Mouse (Mus musculus) C2C12 (cell line): ENCODE measurements around the gene Nup43. TPM values are rescaled to one million over a fixed set of nuclear protein-coding genes. Genes with fewer than 3 reads are reported as not detected.

Source experiments
- H3K27me3 ChIP-seq: one replicate; pipeline ENCODE4 v1.6.1; 2011; ENCODE audit not compliant: control insufficient read depth, insufficient read depth, insufficient read length
- H3K36me3 ChIP-seq: one replicate; pipeline ENCODE4 v1.6.1; 2011; ENCODE audit not compliant: control insufficient read depth, insufficient read depth
- H3K4me3 ChIP-seq: one replicate; pipeline ENCODE4 v1.5.1; 2011; ENCODE audit warnings: mild to moderate bottlenecking, control low read depth; ENCODE audit not compliant: poor library complexity, insufficient read depth, severe bottlenecking
- H3K79me2 ChIP-seq: one replicate; pipeline ENCODE4 v1.6.1; 2011; ENCODE audit not compliant: control insufficient read depth, insufficient read depth
- H3K79me3 ChIP-seq: one replicate; pipeline ENCODE4 v1.6.1; 2011; ENCODE audit warnings: low read depth, control low read depth
- H3ac ChIP-seq: one replicate; pipeline ENCODE3; 2011; ENCODE audit warnings: low read depth; ENCODE audit not compliant: control insufficient read depth, insufficient read length
- CEBPB ChIP-seq: IDR thresholded peaks from one replicate; pipeline ENCODE4 v1.6.1; 2011; ENCODE audit warnings: low read depth, mild to moderate bottlenecking, control low read depth, moderate library complexity
- CTCF ChIP-seq: IDR thresholded peaks from one replicate; pipeline ENCODE4 v1.5.1; 2011; ENCODE audit not compliant: control insufficient read depth, insufficient read depth, insufficient read length
- FOSL1 ChIP-seq: IDR thresholded peaks from one replicate; pipeline ENCODE4 v1.8.0; 2011; ENCODE audit warnings: mild to moderate bottlenecking, low read length; ENCODE audit not compliant: poor library complexity, insufficient read depth, severe bottlenecking
- MAX ChIP-seq: IDR thresholded peaks from one replicate; pipeline ENCODE4 v1.6.1; 2011; ENCODE audit warnings: mild to moderate bottlenecking, control low read depth
- MYOD1 ChIP-seq: IDR thresholded peaks from one replicate; pipeline ENCODE4 v1.6.1; 2011; ENCODE audit warnings: low read depth; ENCODE audit not compliant: control insufficient read depth, insufficient read length
- MYOG ChIP-seq: IDR thresholded peaks from one replicate; pipeline ENCODE4 v1.6.1; 2011; ENCODE audit not compliant: control insufficient read depth, insufficient read length; ENCODE audit errors: extremely low read depth
- USF1 ChIP-seq: IDR thresholded peaks from one replicate; pipeline ENCODE4 v1.6.1; 2011; ENCODE audit warnings: low read depth, mild to moderate bottlenecking, control low read depth, moderate library complexity
- polyA plus RNA-seq: library from polyadenylated mRNA; unstranded; fragments of >200 nt; fragmentation: generic; extraction: Trizol; gene quantifications from one replicate; pipeline ENCODE4 v1.2.1, GENCODE M21; 2012; ENCODE audit warnings: missing spikeins

The Nup43 gene
- polyA plus RNA-seq, 1 experiment: 35.1 TPM

GRCm38 (mm10) chr10:7726501-7726812 lies 59.2 kb downstream of the Nup43 start:
- H3K4me3 ChIP-seq: peak overlapping the region; percentile 67
- no peaks in the 10 kb centered on the region for H3K36me3 ChIP-seq
- peaks cover 57% of the 10 kb centered on the region for H3K79me2 ChIP-seq
- peak overlapping the region; percentile 91 for H3ac ChIP-seq
- H3K27me3 ChIP-seq: no peaks in the 10 kb centered on the region
- H3K79me3 ChIP-seq: peaks cover 48% of the 10 kb centered on the region
- TF ChIP-seq CTCF: no peak
- TF ChIP-seq MYOD1: no peak
- TF ChIP-seq FOSL1: no peak
- TF ChIP-seq MYOG: no peak
- no peak for TF ChIP-seq CEBPB
- no peak for TF ChIP-seq USF1
- no peak for TF ChIP-seq MAX

- Histone ChIP-seq H3K79me2 (peaks cover 62% of the 10 kb centered on the region), H3K27me3 (no peaks in the 10 kb centered on the region), H3K36me3 (no peaks in the 10 kb centered on the region), H3K79me3 (peaks cover 53% of the 10 kb centered on the region), H3K4me3 (peak overlapping the region; percentile 67), H3ac (peak overlapping the region; percentile 2)
- TF ChIP-seq USF1 (no peak), CEBPB (no peak), CTCF (no peak), FOSL1 (no peak), MYOG (no peak), MAX (no peak), MYOD1 (no peak)
These were observed 59.7 kb downstream of the Nup43 start for GRCm38 (mm10) chr10:7727011-7727410.

Other genes with a start within 250 kb of the Nup43 start
- gene Ulbp1, start 193.9 kb upstream of the Nup43 start, polyA plus RNA-seq: 19.3 TPM
- 7.9 TPM for gene Lrp11, start 77.7 kb upstream of the Nup43 start, polyA plus RNA-seq
- gene Pcmt1, start 13.6 kb downstream of the Nup43 start, polyA plus RNA-seq: 84.2 TPM
- gene Lats1, start 13.7 kb downstream of the Nup43 start, polyA plus RNA-seq: 7.1 TPM
- gene Katna1, start 58.5 kb downstream of the Nup43 start, polyA plus RNA-seq: 16.1 TPM
- gene Ginm1, start 125.3 kb downstream of the Nup43 start, polyA plus RNA-seq: 14.5 TPM
- gene Ppil4, start 125.4 kb downstream of the Nup43 start, polyA plus RNA-seq: 4.6 TPM
- not detected for gene Zc3h12d, start 165.0 kb downstream of the Nup43 start, polyA plus RNA-seq